Mouse (Mus musculus) kidney, embryonic 15.5 days (tissue): ENCODE results near the gene Dock2. TPM values are rescaled to one million over a fixed set of nuclear protein-coding genes. Genes with fewer than 3 reads are reported as not detected.

Source experiments
- ATAC-seq: fragments of 200-750 bp; cut with Nextera tagmentation; replicated peaks from 2 replicates; pipeline ENCODE4 v1.8.0; 2017; ENCODE audit warnings: moderate TSS enrichment; ENCODE audit not compliant: low FRiP score
- H3K27ac ChIP-seq: fragments of 300-500 bp; sonication (generic); 2 replicates; pipeline ENCODE4 v1.5.1; 2015; ENCODE audit warnings: mild to moderate bottlenecking, inconsistent platforms
- H3K27me3 ChIP-seq: fragments of 300-500 bp; sonication (generic); 2 replicates; pipeline ENCODE4 v1.6.1; 2015; ENCODE audit warnings: inconsistent platforms
- H3K36me3 ChIP-seq: fragments of 300-500 bp; sonication (generic); 2 replicates; pipeline ENCODE4 v1.6.1; 2015; ENCODE audit warnings: inconsistent platforms
- H3K4me1 ChIP-seq: fragments of 300-500 bp; sonication (generic); 2 replicates; pipeline ENCODE4 v1.6.1; 2015; ENCODE audit warnings: inconsistent platforms
- H3K4me2 ChIP-seq: fragments of 300-500 bp; sonication (generic); 2 replicates; pipeline ENCODE4 v1.6.1; 2015; ENCODE audit warnings: moderate library complexity, mild to moderate bottlenecking, inconsistent platforms
- H3K4me3 ChIP-seq: fragments of 300-500 bp; sonication (generic); replicated peaks from 2 replicates; pipeline ENCODE4 v1.5.1; 2015; ENCODE audit warnings: mild to moderate bottlenecking, inconsistent platforms
- H3K9ac ChIP-seq: fragments of 300-500 bp; sonication (generic); 2 replicates; pipeline ENCODE4 v1.6.1; 2015; ENCODE audit warnings: mild to moderate bottlenecking, inconsistent platforms
- H3K9me3 ChIP-seq: fragments of 300-500 bp; sonication (generic); replicated peaks from 2 replicates; pipeline ENCODE4 v1.6.1; 2016; ENCODE audit warnings: inconsistent platforms
- WGBS: fragments of 180-500 bp; shearing (Covaris S2); methylation state at CpG from one replicate; pipeline ENCODE4 v1.1.7; 2015; ENCODE audit warnings: mixed read lengths; 5-methylcytosine and 5-hydroxymethylcytosine counted together
- polyA plus RNA-seq: library from polyadenylated mRNA; unstranded; fragments of >200 nt; fragmentation: Nextera tagmentation; extraction: Ambion mirVana; gene quantifications from 2 replicates; pipeline ENCODE4 v1.2.1, GENCODE M21; 2015

Dock2 gene
- polyA plus RNA-seq, 1 experiment from 2014 or later: 1.1 TPM

- H3K9ac ChIP-seq: no peak overlapping the region
- WGBS: 80% methylated on average over 8 of the region's 8 CpGs
- no peaks in the 10 kb centered on the region for H3K9me3 ChIP-seq
- no peak for ATAC-seq
- H3K4me1 ChIP-seq: peaks cover 4% of the 10 kb centered on the region; the same call in 1 of the 2 replicates
- H3K4me2 ChIP-seq: no peak overlapping the region
- no peak overlapping the region for H3K4me3 ChIP-seq
- H3K36me3 ChIP-seq: no peaks in the 10 kb centered on the region
- H3K27ac ChIP-seq: no peak overlapping the region
- H3K27me3 ChIP-seq: no peaks in the 10 kb centered on the region
These were observed 460.0 kb downstream of the Dock2 start for GRCm38 (mm10) chr11:34323664-34324063.

- Histone ChIP-seq H3K4me1 (peaks cover 16% of the 10 kb centered on the region), H3K36me3 (no peaks in the 10 kb centered on the region), H3K9ac (no peak overlapping the region), H3K4me2 (no peak overlapping the region), H3K4me3 (no peak overlapping the region), H3K27me3 (0 out of 2 replicates have a peak, but pooled peaks cover 8% of the 10 kb centered on the region), H3K27ac (no peak overlapping the region), H3K9me3 (no peaks in the 10 kb centered on the region)
- ATAC-seq: no peak
- 79% methylated on average over 1 of the region's 1 CpGs for WGBS
These were observed 464.4 kb downstream of the Dock2 start for GRCm38 (mm10) chr11:34319282-34319681.

- Histone ChIP-seq H3K27me3 (0 out of 2 replicates have a peak, but pooled peaks cover 8% of the 10 kb centered on the region), H3K9ac (no peak overlapping the region), H3K27ac (no peak overlapping the region), H3K4me2 (no peak overlapping the region), H3K36me3 (no peaks in the 10 kb centered on the region), H3K9me3 (no peaks in the 10 kb centered on the region), H3K4me3 (no peak overlapping the region), H3K4me1 (peaks cover 19% of the 10 kb centered on the region)
- ATAC-seq: no peak
- 91% methylated on average over 8 of the region's 8 CpGs for WGBS
These were observed 466.7 kb downstream of the Dock2 start for GRCm38 (mm10) chr11:34317001-34317400.

GRCm38 (mm10) chr11:34316176-34316575 is 467.5 kb downstream of the Dock2 start:
- Histone ChIP-seq H3K27ac (no peak overlapping the region), H3K9ac (no peak overlapping the region), H3K36me3 (no peaks in the 10 kb centered on the region), H3K4me3 (no peak overlapping the region), H3K4me1 (peaks cover 19% of the 10 kb centered on the region), H3K4me2 (peak overlapping the region; percentile 62; the same call in 1 of the 2 replicates), H3K27me3 (0 out of 2 replicates have a peak, but pooled peaks cover 8% of the 10 kb centered on the region), H3K9me3 (no peaks in the 10 kb centered on the region)
- WGBS: 47% methylated on average over 10 of the region's 10 CpGs
- 0 out of 2 replicates have a peak, but pooled peaks have one; percentile 27 for ATAC-seq

GRCm38 (mm10) chr11:34315383-34315782 is 468.3 kb downstream of the Dock2 start:
- no peaks in the 10 kb centered on the region for H3K9me3 ChIP-seq
- no peak overlapping the region for H3K9ac ChIP-seq
- no peak overlapping the region for H3K27ac ChIP-seq
- peaks cover 19% of the 10 kb centered on the region for H3K4me1 ChIP-seq
- WGBS: 20% methylated on average over 5 of the region's 5 CpGs
- ATAC-seq: no peak
- peak overlapping the region; percentile 62 for H3K4me2 ChIP-seq
- no peak overlapping the region for H3K4me3 ChIP-seq
- 0 out of 2 replicates have a peak, but pooled peaks cover 8% of the 10 kb centered on the region for H3K27me3 ChIP-seq
- H3K36me3 ChIP-seq: no peaks in the 10 kb centered on the region

GRCm38 (mm10) chr11:34314534-34315379 is 468.9 kb downstream of the Dock2 start, which contains the start of gene Fam196b:
TSS of gene Fam196b (plus strand) at chr11:34314822.
- H3K27me3 ChIP-seq: 0 out of 2 replicates have a peak, but pooled peaks cover 8% of the 10 kb centered on the region
- 0 out of 2 replicates have a peak, but pooled peaks have one; percentile 59 for ATAC-seq
- 2% methylated on average over 13 of the region's 13 CpGs for WGBS
- no peaks in the 10 kb centered on the region for H3K36me3 ChIP-seq
- no peaks in the 10 kb centered on the region for H3K9me3 ChIP-seq
- H3K4me1 ChIP-seq: peaks cover 15% of the 10 kb centered on the region
- no peak within 1 kb of the TSS for H3K9ac ChIP-seq
- H3K4me2 ChIP-seq: peak within 1 kb of the TSS; percentile 62
- no peak within 1 kb of the TSS for H3K27ac ChIP-seq
- H3K4me3 ChIP-seq: peak within 1 kb of the TSS; percentile 35

GRCm38 (mm10) chr11:34312208-34312607 is 471.5 kb downstream of the Dock2 start:
- H3K4me1 ChIP-seq: peaks cover 15% of the 10 kb centered on the region
- WGBS: 71% methylated on average over 7 of the region's 7 CpGs
- no peak for ATAC-seq
- H3K9me3 ChIP-seq: no peaks in the 10 kb centered on the region
- H3K4me3 ChIP-seq: no peak overlapping the region
- H3K27ac ChIP-seq: no peak overlapping the region
- 0 out of 2 replicates have a peak, but pooled peaks cover 8% of the 10 kb centered on the region for H3K27me3 ChIP-seq
- no peak overlapping the region for H3K9ac ChIP-seq
- H3K4me2 ChIP-seq: no peak overlapping the region
- no peaks in the 10 kb centered on the region for H3K36me3 ChIP-seq

GRCm38 (mm10) chr11:34311717-34312116 is 472.0 kb downstream of the Dock2 start:
- H3K27ac ChIP-seq: no peak overlapping the region
- ATAC-seq: no peak
- H3K9me3 ChIP-seq: no peaks in the 10 kb centered on the region
- 55% methylated on average over 5 of the region's 5 CpGs for WGBS
- no peak overlapping the region for H3K4me2 ChIP-seq
- peaks cover 15% of the 10 kb centered on the region for H3K4me1 ChIP-seq
- H3K27me3 ChIP-seq: 0 out of 2 replicates have a peak, but pooled peaks cover 8% of the 10 kb centered on the region
- no peak overlapping the region for H3K9ac ChIP-seq
- H3K36me3 ChIP-seq: no peaks in the 10 kb centered on the region
- no peak overlapping the region for H3K4me3 ChIP-seq

GRCm38 (mm10) chr11:34309360-34309759 is 474.3 kb downstream of the Dock2 start:
- no peak overlapping the region for H3K9ac ChIP-seq
- WGBS: 74% methylated on average over 2 of the region's 2 CpGs
- H3K27me3 ChIP-seq: no peaks in the 10 kb centered on the region
- H3K4me1 ChIP-seq: 0 out of 2 replicates have a peak, but pooled peaks cover 3% of the 10 kb centered on the region
- H3K4me3 ChIP-seq: no peak overlapping the region
- ATAC-seq: no peak
- H3K36me3 ChIP-seq: no peaks in the 10 kb centered on the region
- no peaks in the 10 kb centered on the region for H3K9me3 ChIP-seq
- H3K27ac ChIP-seq: no peak overlapping the region
- no peak overlapping the region for H3K4me2 ChIP-seq

GRCm38 (mm10) chr11:34308731-34309130 is 475.0 kb downstream of the Dock2 start:
- Histone ChIP-seq H3K4me2 (no peak overlapping the region), H3K27ac (no peak overlapping the region), H3K4me3 (no peak overlapping the region), H3K27me3 (no peaks in the 10 kb centered on the region), H3K9me3 (no peaks in the 10 kb centered on the region), H3K4me1 (0 out of 2 replicates have a peak, but pooled peaks cover 3% of the 10 kb centered on the region), H3K9ac (no peak overlapping the region), H3K36me3 (no peaks in the 10 kb centered on the region)
- 53% methylated on average over 3 of the region's 3 CpGs for WGBS
- ATAC-seq: no peak

- H3K4me2 ChIP-seq: no peak overlapping the region
- no peak for ATAC-seq
These were observed 477.5 kb downstream of the Dock2 start for GRCm38 (mm10) chr11:34306231-34306630.

GRCm38 (mm10) chr11:34300064-34300463 is 483.6 kb downstream of the Dock2 start:
- Histone ChIP-seq H3K9me3 (no peaks in the 10 kb centered on the region), H3K4me2 (no peak overlapping the region), H3K9ac (no peak overlapping the region), H3K27me3 (no peaks in the 10 kb centered on the region), H3K4me3 (no peak overlapping the region), H3K36me3 (no peaks in the 10 kb centered on the region), H3K4me1 (no peaks in the 10 kb centered on the region), H3K27ac (no peak overlapping the region)
- 89% methylated on average over 7 of the region's 7 CpGs for WGBS
- no peak for ATAC-seq

More at GRCm38 (mm10) chr11:34306231-34306630, 477.5 kb downstream of the Dock2 start:
- Histone ChIP-seq H3K9ac (no peak overlapping the region), H3K27me3 (no peaks in the 10 kb centered on the region), H3K27ac (no peak overlapping the region), H3K4me1 (no peaks in the 10 kb centered on the region), H3K4me3 (no peak overlapping the region), H3K36me3 (no peaks in the 10 kb centered on the region), H3K9me3 (no peaks in the 10 kb centered on the region)
- WGBS: 78% methylated on average over 3 of the region's 3 CpGs
